Mouse (Mus musculus) myocyte (in vitro differentiated cells): ENCODE results near the gene Alox12b. TPM values are rescaled to one million over a fixed set of nuclear protein-coding genes. Genes with fewer than 3 reads are reported as not detected.

Source experiments
- H3K27me3 ChIP-seq: one replicate; pipeline ENCODE4 v1.6.1; 2011; ENCODE audit not compliant: control insufficient read depth, insufficient read depth, insufficient read length
- H3K36me3 ChIP-seq: one replicate; pipeline ENCODE4 v1.6.1; 2011; ENCODE audit not compliant: control insufficient read depth, insufficient read depth
- H3K4me2 ChIP-seq: one replicate; pipeline ENCODE4 v1.6.1; 2011; ENCODE audit warnings: low read depth, control low read depth
- H3K4me3 ChIP-seq: one replicate; pipeline ENCODE4 v1.5.1; 2011; ENCODE audit warnings: mild to moderate bottlenecking, control low read depth, moderate library complexity
- H3K79me2 ChIP-seq: one replicate; pipeline ENCODE4 v1.6.1; 2011; ENCODE audit not compliant: control insufficient read depth, insufficient read depth
- H3ac ChIP-seq: one replicate; pipeline ENCODE4 v1.6.1; 2011; ENCODE audit not compliant: control insufficient read depth, insufficient read length
- CEBPB ChIP-seq: IDR thresholded peaks from 2 replicates; pipeline ENCODE4 v1.6.1; 2011; ENCODE audit warnings: mild to moderate bottlenecking, moderate library complexity; ENCODE audit not compliant: poor library complexity, insufficient read depth, severe bottlenecking
- E2F4 ChIP-seq: IDR thresholded peaks from one replicate; pipeline ENCODE4 v1.6.1; 2011; ENCODE audit warnings: mild to moderate bottlenecking, control low read depth, moderate library complexity; ENCODE audit not compliant: insufficient read depth
- MAX ChIP-seq: IDR thresholded peaks from one replicate; pipeline ENCODE4 v1.6.1; 2011; ENCODE audit warnings: low read depth, mild to moderate bottlenecking, control low read depth
- MYOD1 ChIP-seq, 3 experiments: IDR thresholded peaks; one replicate each; pipeline ENCODE4 v1.6.1; 2011; ENCODE audit warnings: control low read depth in 2 of 3, low read depth in 2 of 3, mild to moderate bottlenecking in 2 of 3, moderate library complexity in 1 of 3; ENCODE audit not compliant: insufficient read length in 2 of 3, control insufficient read depth in 1 of 3
- MYOG ChIP-seq, 3 experiments: IDR thresholded peaks; one replicate each; pipeline ENCODE4 v1.6.1; 2011; ENCODE audit warnings: control low read depth in 2 of 3, low read depth in 2 of 3, mild to moderate bottlenecking in 2 of 3; ENCODE audit not compliant: insufficient read length in 2 of 3, control insufficient read depth in 1 of 3, insufficient read depth in 1 of 3
- POLR2A ChIP-seq: IDR thresholded peaks from one replicate; pipeline ENCODE4 v1.6.1; 2011; ENCODE audit warnings: low read depth, mild to moderate bottlenecking, control low read depth, moderate library complexity; ENCODE audit not compliant: insufficient read length
- POLR2AphosphoS2 ChIP-seq: IDR thresholded peaks from one replicate; pipeline ENCODE4 v1.6.1; 2011; ENCODE audit warnings: low read depth, control low read depth; ENCODE audit not compliant: insufficient read length
- REST ChIP-seq: IDR thresholded peaks from one replicate; pipeline ENCODE4 v1.6.1; 2011; ENCODE audit warnings: mild to moderate bottlenecking, control low read depth, moderate library complexity; ENCODE audit not compliant: insufficient read depth, insufficient read length
- SRF ChIP-seq: IDR thresholded peaks from one replicate; pipeline ENCODE4 v1.6.1; 2011; ENCODE audit warnings: low read depth; ENCODE audit not compliant: control insufficient read depth, insufficient read length
- TCF12 ChIP-seq: IDR thresholded peaks from one replicate; pipeline ENCODE4 v1.6.1; 2011; ENCODE audit warnings: mild to moderate bottlenecking, control low read depth; ENCODE audit not compliant: poor library complexity, insufficient read depth, severe bottlenecking
- TCF3 ChIP-seq: IDR thresholded peaks from one replicate; pipeline ENCODE4 v1.6.1; 2011; ENCODE audit warnings: low read depth, control low read depth; ENCODE audit not compliant: insufficient read length
- USF1 ChIP-seq: IDR thresholded peaks from one replicate; pipeline ENCODE4 v1.6.1; 2011; ENCODE audit warnings: low read depth, mild to moderate bottlenecking, control low read depth, moderate library complexity
- polyA plus RNA-seq: library from polyadenylated mRNA; unstranded; fragments of >200 nt; fragmentation: generic; extraction: Trizol; gene quantifications from one replicate; pipeline ENCODE4 v1.2.1, GENCODE M21; 2012; ENCODE audit warnings: missing spikeins

Gene Alox12b
- polyA plus RNA-seq, 1 experiment, result not detected

DNA sequence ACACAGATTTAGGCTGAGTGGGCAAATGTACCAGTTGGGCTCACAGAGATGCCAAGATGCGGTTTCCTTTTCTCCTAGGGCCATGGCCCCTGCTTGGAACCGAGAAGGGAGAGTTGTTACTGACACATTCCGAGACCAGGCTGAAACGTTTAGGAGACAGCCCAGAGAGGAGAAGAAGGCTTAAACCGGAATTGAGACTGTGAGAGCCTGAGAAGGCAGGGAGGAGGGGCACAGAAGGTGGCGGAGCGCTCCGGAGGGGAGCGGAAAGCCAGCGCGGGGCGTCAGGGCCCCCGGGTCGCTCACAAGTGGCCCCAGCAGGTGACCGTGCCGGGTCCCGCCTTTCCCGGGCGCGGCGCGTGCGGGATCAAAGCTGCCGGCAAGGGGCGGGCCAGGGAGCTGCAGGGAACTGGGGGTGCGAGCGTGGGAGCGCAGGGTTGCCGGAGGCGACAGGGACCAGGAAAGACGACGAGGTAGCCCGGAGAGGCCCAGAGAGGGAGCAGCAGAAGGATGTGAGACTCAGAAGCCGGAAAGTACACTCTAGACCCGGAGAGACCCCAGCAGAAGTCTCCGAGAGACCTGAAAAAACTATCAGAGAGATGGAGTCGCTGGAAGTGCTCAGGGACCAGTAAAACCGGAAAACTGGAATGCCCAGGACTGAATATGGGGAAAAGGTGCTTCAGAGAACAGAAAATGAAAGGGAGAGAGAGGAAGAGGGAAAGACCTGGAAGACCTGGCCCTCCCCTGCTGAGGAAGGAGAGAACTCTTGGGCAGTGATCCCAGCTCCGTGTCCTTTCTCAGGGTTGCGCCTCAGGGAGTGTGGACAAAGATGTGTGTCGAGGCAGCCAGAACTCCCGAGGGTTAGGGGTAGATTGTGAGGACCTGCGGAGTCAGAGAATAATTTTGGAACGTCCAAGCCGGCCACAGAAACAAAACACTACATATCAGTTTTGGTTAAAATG, 38.8 kb upstream of the Alox12b start:
- Histone ChIP-seq H3K27me3 (no peaks in the 10 kb centered on the region), H3ac (peak overlapping the region; percentile 42), H3K79me2 (no peaks in the 10 kb centered on the region), H3K4me2 (peak overlapping the region; percentile 99), H3K36me3 (no peaks in the 10 kb centered on the region), H3K4me3 (peak overlapping the region; percentile 40)
- no peak for TF ChIP-seq CEBPB
- peak in 1 of 3 experiments; percentile 39 for TF ChIP-seq MYOD1 (IDR thresholded peaks at IDR 0.05; ENCODE audit: control insufficient read depth in 1 of 3, insufficient read length in 2 of 3, low read depth in 2 of 3)
- TF ChIP-seq MYOG (IDR thresholded peaks at IDR 0.05; ENCODE audit: control insufficient read depth in 1 of 3, insufficient read depth in 1 of 3, insufficient read length in 2 of 3, low read depth in 2 of 3), result peak in 1 of 3 experiments; percentile 44

DNA sequence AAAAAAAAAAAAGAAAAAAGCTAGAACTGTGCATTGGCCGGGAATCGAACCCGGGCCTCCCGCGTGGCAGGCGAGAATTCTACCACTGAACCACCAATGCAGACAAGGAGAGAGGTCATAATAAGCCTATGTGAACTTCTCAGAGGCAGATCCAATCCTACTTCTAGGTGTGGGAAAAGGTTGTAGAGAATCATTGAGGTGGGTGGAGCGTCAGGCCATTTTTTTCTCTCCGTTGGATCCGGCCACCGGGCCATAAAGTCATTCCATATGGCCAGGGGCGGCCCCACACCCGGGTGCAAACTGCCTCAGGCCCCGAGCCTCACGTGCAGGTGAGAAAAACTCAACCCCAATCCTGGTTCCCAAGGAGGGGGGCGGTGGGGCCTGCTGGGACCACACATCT, 38.0 kb upstream of the Alox12b start:
- Histone ChIP-seq H3K4me3 (peak overlapping the region; percentile 40), H3ac (no peak overlapping the region), H3K27me3 (no peaks in the 10 kb centered on the region), H3K4me2 (peak overlapping the region; percentile 99), H3K79me2 (no peaks in the 10 kb centered on the region), H3K36me3 (no peaks in the 10 kb centered on the region)
- TF ChIP-seq POLR2AphosphoS2 (no peak), TCF12 (no peak), REST (no peak), MYOG (IDR thresholded peaks at IDR 0.05; ENCODE audit: control insufficient read depth in 1 of 3, insufficient read depth in 1 of 3, insufficient read length in 2 of 3, low read depth in 2 of 3) (no peak), USF1 (no peak), TCF3 (no peak), CEBPB (no peak), POLR2A (no peak), MYOD1 (IDR thresholded peaks at IDR 0.05; ENCODE audit: control insufficient read depth in 1 of 3, insufficient read length in 2 of 3, low read depth in 2 of 3) (no peak), MAX (no peak), SRF (no peak)

DNA sequence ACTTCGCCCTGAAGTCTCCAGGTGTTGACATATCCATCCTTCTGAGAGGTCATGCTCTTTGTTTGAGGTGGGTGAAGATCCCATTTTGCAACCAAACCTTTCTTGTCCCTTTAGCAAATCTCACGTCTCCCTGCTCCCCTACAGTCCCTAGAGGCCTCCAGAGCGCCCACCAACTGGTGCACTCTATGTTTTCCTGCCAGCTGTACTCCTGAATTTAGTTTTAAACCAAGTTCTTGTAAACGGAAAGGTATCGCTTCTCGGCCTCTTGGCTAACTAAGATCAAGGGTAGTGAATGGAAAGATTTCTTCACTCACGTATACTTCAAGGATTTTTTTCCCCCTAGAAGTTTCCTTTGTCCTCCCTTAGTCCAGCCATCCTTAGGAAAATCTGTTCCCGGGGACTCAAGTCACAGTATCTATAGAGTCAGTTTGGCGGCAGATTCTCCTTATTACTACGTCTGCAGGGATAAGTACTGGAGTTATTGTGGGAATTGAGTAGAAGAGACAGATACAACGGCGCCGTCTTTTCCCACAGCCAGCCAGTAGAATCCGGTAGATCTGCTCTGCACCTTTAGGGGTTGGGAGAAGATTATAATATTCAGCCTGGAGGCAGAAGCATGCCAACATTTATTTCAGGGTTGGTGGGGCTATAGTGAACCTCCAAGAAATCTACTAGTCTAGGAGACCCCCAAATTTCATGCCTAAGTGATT, 37.2 kb upstream of the Alox12b start:
- Histone ChIP-seq H3K79me2 (no peaks in the 10 kb centered on the region), H3K4me3 (no peak overlapping the region)

DNA sequence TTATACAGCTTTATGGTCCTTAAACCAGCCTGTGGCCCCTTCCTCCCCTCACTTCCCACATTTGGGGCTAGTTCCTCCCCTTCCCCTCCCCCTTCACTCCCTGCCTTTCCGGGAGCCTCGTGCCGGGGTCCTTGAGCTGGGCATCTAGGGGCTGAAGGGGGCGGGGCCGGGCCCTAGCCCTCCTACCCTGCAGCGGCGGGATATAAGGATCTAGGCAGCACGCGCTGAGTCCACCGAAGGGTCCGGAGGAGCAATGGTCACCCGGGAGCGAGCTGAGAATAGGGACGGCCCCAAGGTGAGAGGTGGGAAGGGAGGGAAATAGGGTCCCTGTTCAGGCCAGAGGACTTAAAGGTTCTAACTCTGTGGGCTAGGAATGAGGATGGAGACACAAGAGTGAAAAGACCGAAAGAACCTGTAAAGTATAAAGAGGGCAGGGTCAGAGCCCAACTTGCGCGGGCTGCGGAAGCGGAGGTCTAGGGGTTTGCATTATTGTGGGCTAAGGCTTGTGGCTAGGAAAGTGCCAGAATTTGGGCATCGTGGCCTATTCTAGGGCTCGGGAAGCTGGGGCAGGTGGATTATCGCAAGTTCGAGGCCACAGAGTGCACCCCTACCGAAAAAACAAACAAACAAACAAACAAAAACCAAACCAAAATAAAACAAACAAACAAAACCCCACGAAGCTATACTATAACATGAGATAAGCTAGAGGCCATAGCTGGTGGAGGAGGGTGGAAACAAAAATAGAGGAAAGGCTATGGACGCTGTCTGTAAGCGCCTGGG, 36.4 kb upstream of the Alox12b start, which contains the start of gene Hes7:
Hes7 (plus strand) TSS at position 184 of the 780 bp plus-strand sequence.
- Histone ChIP-seq H3K27me3 (no peaks in the 10 kb centered on the region), H3K4me3 (peak within 1 kb of the TSS; percentile 68), H3K4me2 (peak within 1 kb of the TSS; percentile 99), H3K79me2 (no peaks in the 10 kb centered on the region), H3ac (peak within 1 kb of the TSS; percentile 82), H3K36me3 (no peaks in the 10 kb centered on the region)
- TF ChIP-seq TCF12 (no peak), POLR2AphosphoS2 (no peak), USF1 (no peak), MYOG (IDR thresholded peaks at IDR 0.05; ENCODE audit: control insufficient read depth in 1 of 3, insufficient read depth in 1 of 3, insufficient read length in 2 of 3, low read depth in 2 of 3) (no peak), REST (no peak), TCF3 (no peak), CEBPB (no peak), SRF (no peak), MYOD1 (IDR thresholded peaks at IDR 0.05; ENCODE audit: control insufficient read depth in 1 of 3, insufficient read length in 2 of 3, low read depth in 2 of 3) (no peak), E2F4 (no peak), MAX (no peak), POLR2A (no peak)

More for the DNA sequence above, 37.2 kb upstream of the Alox12b start:
- TF ChIP-seq POLR2A (no peak), USF1 (no peak), E2F4 (no peak), TCF12 (no peak), TCF3 (no peak), CEBPB (no peak), POLR2AphosphoS2 (no peak), MYOG (IDR thresholded peaks at IDR 0.05; ENCODE audit: control insufficient read depth in 1 of 3, insufficient read depth in 1 of 3, insufficient read length in 2 of 3, low read depth in 2 of 3) (no peak), MYOD1 (IDR thresholded peaks at IDR 0.05; ENCODE audit: control insufficient read depth in 1 of 3, insufficient read length in 2 of 3, low read depth in 2 of 3) (no peak), REST (no peak), SRF (no peak), MAX (no peak)
- Histone ChIP-seq H3K4me2 (no peak overlapping the region), H3K27me3 (no peaks in the 10 kb centered on the region), H3ac (no peak overlapping the region), H3K36me3 (no peaks in the 10 kb centered on the region)
